Mouse (Mus musculus) lung, adult 2 months (tissue): ENCODE results near the gene Phf12. TPM values are rescaled to one million over a fixed set of nuclear protein-coding genes. Genes with fewer than 3 reads are reported as not detected.
"Not testable (repeated sequence)": the region's sequence is repeated elsewhere in the genome, so short reads cannot be mapped to it uniquely, and the experiment has no call there.

Experiments
- DNase-seq: peaks from one replicate; pipeline ENCODE4 v3.0.0; 2022
- H3K4me1 ChIP-seq: fragments of 200-500 bp; 2 replicates; pipeline ENCODE4 v1.6.1; 2011; ENCODE audit warnings: low read length; ENCODE audit not compliant: control insufficient read depth, insufficient read depth
- H3K4me3 ChIP-seq: fragments of 200-500 bp; replicated peaks from 2 replicates; pipeline ENCODE3; 2011; ENCODE audit warnings: low read depth, mild to moderate bottlenecking, control low read depth, low read length; ENCODE audit errors: extremely low read depth
- CTCF ChIP-seq: fragments of 200-500 bp; IDR thresholded peaks from 2 replicates; pipeline ENCODE4 v1.5.1; 2011; ENCODE audit warnings: mild to moderate bottlenecking, low read length, control low read depth; ENCODE audit not compliant: insufficient read depth
- POLR2A ChIP-seq: fragments of 200-500 bp; IDR thresholded peaks from 2 replicates; pipeline ENCODE4 v1.6.1; 2011; ENCODE audit warnings: low read depth, mild to moderate bottlenecking, control low read depth, low read length, borderline replicate concordance; ENCODE audit errors: extremely low read depth
- WGBS: fragments of 180-500 bp; shearing (Covaris S2); methylation state at CpG from one replicate; pipeline ENCODE4 v1.1.7; 2018; 5-methylcytosine and 5-hydroxymethylcytosine counted together
- polyA plus RNA-seq: library from polyadenylated mRNA; depleted of rRNA; stranded (reverse); fragments of >200 nt; gene quantifications from 2 replicates; pipeline ENCODE4 v1.2.3, GENCODE M21; 2012

The Phf12 gene
- polyA plus RNA-seq, 1 experiment = 50.4 TPM

GRCm38 (mm10) chr11:78030600-78030999 is 48.0 kb downstream of the Phf12 start:
- H3K4me3 ChIP-seq = no peak overlapping the region
- peaks cover 13% of the 10 kb centered on the region for H3K4me1 ChIP-seq
- no peak for DNase-seq
- WGBS = 41% methylated on average over 2 of the region's 2 CpGs
- TF ChIP-seq POLR2A (no peak), CTCF (no peak)

GRCm38 (mm10) chr11:78031389-78031788 is 48.8 kb downstream of the Phf12 start:
- TF ChIP-seq POLR2A = no peak
- TF ChIP-seq CTCF = no peak
- H3K4me3 ChIP-seq = no peak overlapping the region
- peaks cover 16% of the 10 kb centered on the region for H3K4me1 ChIP-seq
- DNase-seq = no peak
- WGBS = 47% methylated on average over 6 of the region's 6 CpGs

GRCm38 (mm10) chr11:78031947-78032808 is 49.6 kb downstream of the Phf12 start, which contains the start of gene Dhrs13:
Gene Dhrs13 (plus strand): TSS chr11:78032280.
- Histone ChIP-seq H3K4me3 (peak within 1 kb of the TSS; percentile 60), H3K4me1 (peaks cover 16% of the 10 kb centered on the region)
- WGBS = under 1% methylated on average over 94 of the region's 96 CpGs
- TF ChIP-seq POLR2A (no peak), CTCF (peak; percentile 56)
- peak; percentile 95 for DNase-seq

GRCm38 (mm10) chr11:78032809-78033195 is 50.2 kb downstream of the Phf12 start:
- no peak for DNase-seq
- Histone ChIP-seq H3K4me1 (peaks cover 16% of the 10 kb centered on the region), H3K4me3 (peak overlapping the region; percentile 60)
- WGBS = 10% methylated on average over 5 of the region's 5 CpGs
- TF ChIP-seq CTCF = no peak
- TF ChIP-seq POLR2A = no peak

- 92% methylated on average over 23 of the region's 23 CpGs for WGBS
Measured at GRCm38 (mm10) chr11:78033931-78034617, 51.5 kb downstream of the Phf12 start.

GRCm38 (mm10) chr11:78036791-78037190 is 54.2 kb downstream of the Phf12 start:
- H3K4me3 ChIP-seq = no peak overlapping the region
- TF ChIP-seq CTCF (no peak), POLR2A (no peak)

More at GRCm38 (mm10) chr11:78033931-78034617, 51.5 kb downstream of the Phf12 start:
- no peak for DNase-seq
- TF ChIP-seq CTCF = no peak
- no peak for TF ChIP-seq POLR2A
- Histone ChIP-seq H3K4me1 (peaks cover 16% of the 10 kb centered on the region), H3K4me3 (no peak overlapping the region)

GRCm38 (mm10) chr11:78037831-78038752 is 55.5 kb downstream of the Phf12 start, which contains the start of gene Flot2:
Gene Flot2 (plus strand): TSS chr11:78037931.
- peak; percentile 64 for DNase-seq

More at GRCm38 (mm10) chr11:78036791-78037190, 54.2 kb downstream of the Phf12 start:
- peaks cover 9% of the 10 kb centered on the region for H3K4me1 ChIP-seq
- no peak for DNase-seq
- WGBS = 78% methylated on average over 10 of the region's 10 CpGs

GRCm38 (mm10) chr11:78040878-78041277 is 58.3 kb downstream of the Phf12 start:
- peaks cover 11% of the 10 kb centered on the region for H3K4me1 ChIP-seq
- H3K4me3 ChIP-seq = no peak overlapping the region
- TF ChIP-seq CTCF (no peak), POLR2A (no peak)
- 53% methylated on average over 2 of the region's 2 CpGs for WGBS
- DNase-seq = no peak

More at GRCm38 (mm10) chr11:78037831-78038752, 55.5 kb downstream of the Phf12 start, which contains the start of gene Flot2:
- 0 out of 2 replicates have a peak, but pooled peaks have one; percentile 6 for TF ChIP-seq POLR2A
- TF ChIP-seq CTCF = no peak
- Histone ChIP-seq H3K4me3 (peak within 1 kb of the TSS; percentile 86), H3K4me1 (peaks cover 4% of the 10 kb centered on the region)
- 4% methylated on average over 55 of the region's 55 CpGs for WGBS

GRCm38 (mm10) chr11:78042290-78042870 is 59.8 kb downstream of the Phf12 start:
- not testable (repeated sequence) for H3K4me1 ChIP-seq, H3K4me3 ChIP-seq, DNase-seq
- 93% methylated on average over 4 of the region's 4 CpGs for WGBS
